Mouse (Mus musculus) cortical plate, adult 2 months (tissue): ENCODE measurements at regions not wholly inside any gene's neighbourhood (a gene's known extent, or its start where the extent isn't known, plus 50 kb on each side); places are given as distances from the start of the nearest gene placed in this dataset.

Experiments used
- CTCF ChIP-seq: fragments of 200-500 bp; IDR thresholded peaks from 2 replicates; pipeline ENCODE4 v1.5.1; 2011; ENCODE audit warnings: mild to moderate bottlenecking, control low read depth, low read length; ENCODE audit not compliant: insufficient read depth; ENCODE audit errors: extremely low read depth
- POLR2A ChIP-seq: fragments of 200-500 bp; IDR thresholded peaks from 2 replicates; pipeline ENCODE4 v1.6.1; 2011; ENCODE audit warnings: mild to moderate bottlenecking, low read length, control low read depth; ENCODE audit not compliant: insufficient read depth; ENCODE audit errors: extremely low read depth

- TF ChIP-seq CTCF, result no peak
- no peak for TF ChIP-seq POLR2A
Measured at GRCm38 (mm10) chr3:52579917-52580316, 311.8 kb downstream of the Foxo1 start.
